Mouse (Mus musculus) heart, adult 8-10 months (tissue): Measurements from ENCODE around the gene Gm20388. TPM values are rescaled to one million over a fixed set of nuclear protein-coding genes. Genes with fewer than 3 reads are reported as not detected.
A peak's percentile ranks its signal among the peaks of the same experiment; 100 is the strongest.

ENCODE experiments used
- DNase-seq: peaks from one replicate; pipeline ENCODE4 v3.0.0; 2022; ENCODE audit warnings: low spot score
- total RNA-seq, 4 experiments: library from RNA; stranded (reverse); gene quantifications; 2 replicates each; pipeline ENCODE4 v1.2.4; 2022

Gm20388 gene
- total RNA-seq, 4 experiments from 2014 or later, result 4.2 to 6.7 TPM; not detected in 2

DNA sequence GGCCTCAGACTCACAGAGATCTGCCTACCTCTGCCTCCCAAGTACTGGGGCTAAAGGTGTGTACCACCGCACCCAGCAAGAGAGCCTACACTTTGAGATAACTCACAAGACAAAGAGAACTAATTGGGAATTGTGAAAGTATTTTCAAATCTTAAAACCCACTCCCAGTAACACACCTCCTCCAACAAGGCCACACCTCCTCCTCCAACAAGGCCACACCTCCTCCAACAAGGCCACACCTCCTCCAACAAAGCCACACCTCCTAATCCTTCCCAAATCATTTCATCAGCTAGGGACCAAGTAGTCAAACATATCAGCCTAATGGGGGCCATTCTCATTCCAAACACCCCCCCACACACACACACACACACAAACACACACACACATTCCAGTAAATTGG is 3863.8 kb downstream of the Gm20388 start:
- DNase-seq, result no peak

DNA sequence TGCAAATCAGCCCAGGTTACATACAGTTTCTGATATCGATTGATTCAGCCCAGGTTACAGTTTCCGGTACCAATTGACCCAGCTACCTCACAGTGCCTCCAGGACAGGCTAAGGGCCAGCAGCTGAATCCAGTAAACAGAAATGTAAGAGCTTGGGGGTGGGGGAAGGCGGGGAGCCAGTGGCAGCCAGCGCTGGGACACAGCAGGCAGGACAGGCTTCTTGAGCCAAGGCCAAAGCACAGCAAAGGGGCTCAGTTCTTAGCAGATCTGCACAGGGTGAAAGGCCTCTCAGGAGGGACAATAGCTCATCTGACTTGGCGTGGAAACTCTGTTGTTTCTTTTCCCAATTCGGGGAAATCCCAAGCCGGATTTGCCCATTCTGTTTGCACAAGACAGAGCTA is 3866.7 kb downstream of the Gm20388 start:
- no peak for DNase-seq

DNA sequence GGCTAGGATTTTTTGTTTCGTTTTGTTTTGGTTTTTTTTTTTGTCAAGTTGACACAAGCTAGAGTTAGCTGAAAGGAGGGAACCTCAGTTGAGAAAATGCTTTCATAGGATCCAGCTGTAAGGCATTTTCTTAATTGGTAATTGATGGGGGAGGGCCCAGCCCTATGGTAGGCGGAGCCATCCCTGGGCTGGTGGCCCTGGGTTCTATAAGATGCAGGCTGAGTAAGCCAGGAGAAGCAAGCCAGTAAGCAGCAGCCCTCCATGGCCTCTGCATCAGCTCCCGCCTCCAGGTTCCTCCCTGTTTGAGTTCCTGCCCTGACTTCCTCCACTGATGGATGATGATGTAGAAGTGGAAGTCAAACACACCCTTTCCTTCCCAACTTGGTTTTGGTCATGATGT is 3869.8 kb downstream of the Gm20388 start:
- no peak for DNase-seq

DNA sequence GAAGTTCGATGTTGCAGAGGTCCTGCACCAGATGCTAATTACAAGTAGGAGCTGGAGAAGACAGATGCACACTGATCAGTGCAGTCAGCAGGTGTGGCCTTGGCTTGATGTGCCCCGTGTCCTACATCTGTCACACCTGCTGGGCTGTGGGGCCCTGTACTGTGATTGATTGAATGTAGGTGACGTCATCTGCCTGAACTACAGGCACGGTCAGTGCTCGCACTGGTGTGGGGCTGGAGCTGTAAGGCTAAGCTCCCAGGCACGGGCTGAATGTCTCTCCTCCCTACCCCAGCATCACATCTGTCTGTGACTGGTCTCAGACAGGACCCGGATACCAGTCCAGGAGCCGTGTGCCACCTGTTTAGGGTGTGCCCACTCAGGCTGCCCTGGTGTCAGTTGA is 3870.6 kb downstream of the Gm20388 start:
- DNase-seq, result no peak

DNA sequence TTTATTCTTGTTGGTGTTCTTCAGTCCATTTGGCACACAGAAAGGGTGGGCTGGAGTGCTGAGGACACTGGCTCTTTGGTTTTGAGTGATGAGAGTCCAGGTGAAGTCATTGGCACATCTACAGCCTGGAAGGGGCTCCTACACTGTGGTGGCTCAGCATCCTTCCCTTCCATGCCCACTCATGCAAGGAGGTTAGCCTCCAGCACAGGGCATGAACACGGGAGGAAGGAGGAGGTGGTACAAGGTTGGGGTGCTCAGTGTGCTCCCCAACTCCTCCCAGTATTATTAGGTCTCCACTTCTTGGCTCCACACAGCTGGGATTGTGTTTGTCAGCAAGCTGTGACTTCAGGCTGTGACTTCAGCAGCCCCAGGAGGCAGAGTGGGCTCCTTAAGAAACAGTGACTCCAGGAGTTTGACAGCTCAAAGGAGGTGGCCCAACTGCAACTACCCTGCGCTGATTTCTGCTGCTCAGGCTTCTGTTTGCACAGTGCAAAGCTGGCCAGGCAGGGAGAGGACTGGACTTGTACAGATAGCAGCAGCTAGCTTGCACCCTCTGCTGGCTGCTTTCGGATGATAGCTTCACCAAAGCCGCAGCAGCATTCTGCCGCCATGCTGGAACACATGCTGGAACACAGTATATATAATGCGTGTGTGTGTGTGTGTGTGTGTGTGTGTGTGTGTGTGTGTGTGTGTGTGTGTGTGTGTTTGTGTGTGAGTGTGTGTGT is 3873.0 kb downstream of the Gm20388 start:
- peak; percentile 64 for DNase-seq

DNA sequence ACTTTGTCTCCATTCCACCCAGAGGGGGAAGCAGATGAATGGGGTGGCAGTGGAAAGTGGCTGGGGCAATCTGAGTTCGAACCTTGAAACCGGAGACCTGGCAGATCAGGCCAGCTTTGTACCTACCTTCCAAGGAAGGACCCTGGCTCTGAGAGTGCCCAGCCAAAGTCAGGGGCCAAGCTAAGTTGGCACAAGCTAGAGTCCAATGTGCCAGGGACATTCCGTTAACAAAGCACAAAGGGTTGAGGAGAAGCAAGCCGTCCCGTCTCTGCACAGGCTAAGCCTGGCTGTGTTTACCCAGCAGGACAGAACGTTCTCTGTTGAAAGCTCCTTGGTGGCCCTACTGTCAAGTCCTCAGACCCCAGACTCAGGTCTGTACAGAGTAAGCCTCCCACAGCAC is 3875.5 kb downstream of the Gm20388 start:
- DNase-seq, result peak; percentile 62

DNA sequence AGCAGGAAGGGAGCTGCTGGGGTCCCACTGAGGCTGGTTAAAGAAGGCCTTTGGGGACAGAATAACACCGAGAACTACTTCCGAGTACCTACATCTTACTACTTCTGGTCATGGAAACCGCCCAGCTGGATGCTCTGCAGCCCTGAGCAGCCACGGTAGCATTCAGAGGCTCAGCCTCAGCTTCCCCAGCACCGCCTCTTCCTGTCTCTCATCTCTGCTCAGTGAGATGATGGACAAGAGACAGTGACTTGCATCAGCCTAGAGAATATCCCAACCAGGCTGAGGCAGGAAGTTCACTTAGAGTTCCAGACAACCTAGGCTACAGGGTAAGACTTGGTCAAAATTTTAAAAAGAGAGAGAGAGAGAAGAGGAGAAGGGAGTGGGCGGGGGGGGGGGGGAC is 3876.0 kb downstream of the Gm20388 start:
- DNase-seq, result no peak

DNA sequence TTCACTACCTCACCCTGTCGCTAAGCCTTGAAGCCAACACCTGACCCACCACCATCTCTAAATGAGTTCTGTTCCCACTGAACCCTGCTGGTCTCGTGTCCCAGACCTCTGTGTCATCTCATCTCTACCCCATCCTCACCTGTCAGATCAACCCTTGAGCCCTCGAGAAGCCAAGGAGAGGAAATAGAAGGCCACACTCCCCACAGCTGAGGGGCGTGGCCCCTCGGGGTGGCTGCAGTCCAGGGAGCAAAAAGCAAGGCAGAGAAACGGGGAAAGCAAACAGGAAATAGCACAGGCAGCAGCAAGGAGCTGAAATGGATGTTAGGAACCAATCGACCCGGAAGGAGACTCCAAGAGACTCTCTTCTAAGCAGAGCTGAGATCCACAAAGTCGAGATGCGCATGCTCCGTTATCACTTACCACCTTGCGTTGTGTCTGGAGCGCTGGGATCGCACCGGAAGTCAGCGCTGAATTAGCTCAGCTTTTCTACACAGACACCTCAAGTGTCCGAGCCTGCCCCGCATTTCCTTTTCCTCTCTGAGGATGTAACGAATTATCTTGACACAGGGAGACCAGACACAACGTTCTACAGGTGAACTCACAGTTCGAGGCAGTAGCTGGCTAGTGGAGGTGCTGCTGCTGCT is 3876.7 kb downstream of the Gm20388 start:
- no peak for DNase-seq

DNA sequence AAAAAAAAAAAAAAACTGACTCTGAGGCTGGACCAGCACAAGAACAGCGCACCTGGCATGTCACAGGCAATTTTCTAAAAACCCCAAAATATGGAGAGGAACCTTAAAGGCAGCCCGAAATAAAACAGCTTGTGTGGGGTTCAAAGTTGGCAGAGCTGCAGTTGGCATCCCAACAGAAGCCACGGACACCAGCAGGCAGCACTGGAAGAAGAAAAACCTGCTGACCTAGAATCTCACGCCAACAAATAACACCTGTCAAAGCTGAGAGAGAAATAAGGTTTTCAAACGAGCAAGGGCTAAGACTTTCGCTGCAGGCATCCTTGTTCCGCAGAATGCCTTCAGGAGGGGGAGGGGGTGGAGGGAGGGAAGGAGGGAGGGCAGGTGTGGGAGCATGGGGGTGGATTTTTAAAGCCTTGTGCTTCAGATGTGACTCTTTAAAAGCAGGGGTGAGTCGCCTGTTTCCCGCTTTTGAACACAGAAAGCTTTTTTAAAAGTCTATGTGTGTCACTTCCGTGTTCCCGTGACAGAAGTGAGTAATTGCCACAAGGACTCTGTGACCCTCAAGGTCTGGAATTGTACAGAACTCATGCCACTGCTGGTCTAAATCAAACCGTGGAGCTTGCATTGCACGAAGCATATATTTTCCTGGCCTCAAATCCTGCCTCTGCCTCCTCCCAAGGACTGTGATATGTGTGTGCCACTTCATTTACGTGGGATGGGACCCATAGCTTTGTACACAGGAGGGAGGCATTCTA is 3878.0 kb downstream of the Gm20388 start:
- DNase-seq, result no peak

DNA sequence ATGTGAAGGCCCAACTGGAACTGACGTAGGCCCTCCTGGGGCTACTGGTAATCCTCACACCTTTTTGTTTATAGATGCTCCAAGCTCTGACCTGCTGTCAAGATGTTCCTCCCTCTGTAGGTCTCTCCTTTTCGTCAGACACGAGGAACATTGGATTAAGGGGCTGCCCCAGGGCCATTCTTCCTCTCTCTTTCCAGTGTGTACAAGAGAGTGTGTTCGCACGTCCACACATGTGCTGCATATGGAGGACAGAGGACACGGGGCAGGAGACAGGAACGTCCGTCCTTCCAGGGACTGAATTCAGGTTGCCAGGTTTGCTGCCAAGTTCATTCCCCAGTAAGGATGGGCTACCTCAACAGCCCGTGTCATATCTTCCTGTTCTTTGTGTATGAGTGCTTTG is 3878.8 kb downstream of the Gm20388 start:
- no peak for DNase-seq

DNA sequence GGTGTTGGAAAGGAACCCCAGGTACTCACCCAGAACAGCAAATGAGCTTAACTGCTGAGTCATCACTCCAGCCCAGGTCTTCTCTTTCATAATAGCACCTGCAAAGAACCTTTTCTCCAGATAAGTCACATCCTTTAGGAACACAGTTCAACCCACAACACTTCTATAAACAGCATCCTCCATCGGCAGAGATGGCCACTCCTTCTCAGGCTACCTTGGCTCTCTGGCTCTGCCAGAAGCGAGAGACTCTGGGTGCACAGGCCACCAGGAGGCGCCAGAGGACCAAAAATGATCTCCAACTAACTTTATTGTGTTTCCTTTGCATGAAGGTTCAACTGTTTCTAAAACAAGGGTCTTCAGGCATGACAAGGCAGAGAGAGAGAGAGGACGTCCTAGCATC is 3879.3 kb downstream of the Gm20388 start:
- DNase-seq, result peak; percentile 83

DNA sequence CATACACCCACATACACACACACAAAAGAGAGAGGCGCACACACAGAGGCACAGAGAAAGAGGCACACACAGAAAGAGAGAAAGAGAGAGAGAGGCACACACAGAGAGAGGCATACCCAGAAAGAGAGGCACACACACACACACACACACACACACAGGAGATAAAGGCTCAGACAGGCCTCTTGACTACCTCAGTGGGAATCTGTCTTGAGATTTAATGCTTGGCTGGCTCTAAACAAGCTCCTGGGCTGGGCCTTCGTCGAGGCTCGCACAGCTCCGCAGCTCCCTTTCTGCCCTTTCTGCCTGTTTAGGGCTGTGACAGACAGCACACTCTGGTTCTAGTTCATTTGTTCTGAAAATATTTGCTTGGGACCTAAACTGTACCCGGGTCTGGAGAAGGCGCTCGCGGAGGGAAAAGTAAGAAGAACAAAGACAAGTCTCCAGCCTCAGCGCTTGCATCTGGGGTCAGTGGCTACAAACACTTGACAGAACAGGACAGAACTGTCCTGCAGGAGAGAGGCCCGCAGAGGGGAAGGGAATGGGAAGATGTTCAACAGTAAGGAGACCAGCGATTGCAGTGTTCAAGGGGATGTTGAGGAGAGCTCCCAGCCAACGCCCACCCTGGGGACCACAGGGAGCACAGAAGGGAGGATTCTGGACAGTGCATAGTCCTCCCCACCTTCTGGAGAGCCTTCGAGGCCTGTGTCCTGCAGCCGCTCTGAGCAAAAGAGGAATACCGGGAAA is 3880.6 kb downstream of the Gm20388 start:
- DNase-seq, result no peak

DNA sequence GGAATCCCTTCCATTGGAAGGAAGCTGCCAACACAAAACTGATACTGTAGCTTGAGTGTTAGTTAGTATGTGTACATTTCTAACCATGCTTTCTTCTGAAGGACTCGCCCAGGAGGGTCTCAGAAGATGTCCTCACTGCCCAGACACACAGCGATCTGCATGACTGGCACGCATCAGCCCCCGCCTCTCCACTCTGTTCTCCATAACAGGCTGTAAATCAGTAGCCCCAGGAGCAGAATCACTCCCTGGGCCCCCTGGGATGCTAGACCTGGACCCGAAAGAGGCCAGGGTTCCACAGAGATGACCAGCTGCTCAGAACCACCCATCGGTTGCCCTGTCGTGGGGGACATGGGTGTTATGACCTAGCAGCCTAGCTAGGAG is 3881.2 kb downstream of the Gm20388 start:
- no peak for DNase-seq

DNA sequence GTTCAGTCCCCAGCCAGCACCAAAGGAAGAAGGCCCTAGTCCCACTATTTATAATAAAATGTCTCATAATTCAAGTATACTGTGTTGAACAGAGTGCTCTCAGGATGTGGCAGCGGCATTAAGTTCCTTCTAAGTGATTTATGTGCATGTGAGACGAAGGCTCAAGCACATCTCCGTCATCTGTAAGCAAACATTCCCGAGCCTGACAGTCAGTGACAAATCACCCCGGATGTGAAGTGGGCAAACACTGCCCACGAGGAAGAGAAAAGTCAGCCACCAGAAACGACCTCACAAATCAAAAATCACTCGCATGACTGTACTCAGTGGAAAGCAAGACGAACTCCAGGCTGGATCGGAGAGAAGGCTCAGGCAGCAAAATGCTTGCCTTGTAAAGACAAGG is 3883.3 kb downstream of the Gm20388 start:
- DNase-seq, result no peak

DNA sequence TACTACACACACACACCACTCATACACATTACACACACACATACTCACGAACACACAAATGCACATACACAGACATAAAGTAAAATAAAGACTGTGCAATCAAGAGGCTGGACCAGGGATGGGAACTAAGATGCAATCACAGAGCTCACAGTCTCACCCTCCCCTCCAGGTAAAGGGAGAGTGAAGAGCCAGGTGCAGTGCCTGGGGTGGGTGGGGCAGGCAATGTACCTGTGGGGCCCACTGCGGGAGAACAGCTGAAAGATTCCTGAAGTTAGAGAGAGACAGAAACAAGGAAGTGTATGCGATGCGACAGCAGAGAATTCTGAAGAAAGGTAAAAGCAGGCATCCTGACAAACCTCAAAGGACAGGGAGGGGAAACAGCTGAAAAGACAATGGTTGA is 3884.1 kb downstream of the Gm20388 start:
- DNase-seq, result no peak

DNA sequence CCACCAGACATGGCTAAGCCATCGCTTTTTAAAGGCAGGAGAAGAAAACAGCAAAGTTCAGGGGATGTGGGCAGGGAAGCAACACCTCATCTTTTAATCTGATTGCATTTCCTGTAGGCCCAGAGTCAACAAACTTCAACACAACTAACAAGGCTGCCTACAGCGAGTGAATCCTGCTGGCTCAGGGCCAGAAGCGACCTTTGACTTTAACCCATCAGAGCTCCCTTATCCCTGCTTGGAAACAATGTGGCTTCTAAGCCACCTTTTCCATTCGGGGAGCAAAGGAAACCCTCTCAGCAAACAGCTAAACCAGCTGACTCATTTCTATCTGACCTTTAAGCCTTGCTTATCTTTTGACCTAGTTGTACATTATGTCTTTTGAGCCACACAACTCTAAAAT is 3886.1 kb downstream of the Gm20388 start:
- DNase-seq, result no peak

DNA sequence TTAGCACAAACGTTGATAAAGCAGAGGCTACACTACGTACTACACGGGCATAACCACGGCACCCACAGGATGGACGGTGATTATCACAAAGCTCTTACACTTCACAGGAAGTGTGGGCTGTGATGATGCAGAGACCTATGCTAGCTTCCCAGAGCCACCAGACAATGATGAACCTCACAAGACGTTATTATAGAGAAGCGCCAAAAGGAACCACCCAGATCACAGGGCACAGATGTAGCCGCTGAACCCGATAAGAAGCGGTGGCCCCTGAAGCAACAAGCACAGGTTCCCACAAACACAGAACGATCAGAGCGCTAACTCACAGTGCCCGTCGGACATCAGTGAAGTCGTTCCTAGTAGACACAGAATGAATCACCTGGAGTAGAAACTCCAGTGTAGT is 3887.3 kb downstream of the Gm20388 start:
- no peak for DNase-seq

DNA sequence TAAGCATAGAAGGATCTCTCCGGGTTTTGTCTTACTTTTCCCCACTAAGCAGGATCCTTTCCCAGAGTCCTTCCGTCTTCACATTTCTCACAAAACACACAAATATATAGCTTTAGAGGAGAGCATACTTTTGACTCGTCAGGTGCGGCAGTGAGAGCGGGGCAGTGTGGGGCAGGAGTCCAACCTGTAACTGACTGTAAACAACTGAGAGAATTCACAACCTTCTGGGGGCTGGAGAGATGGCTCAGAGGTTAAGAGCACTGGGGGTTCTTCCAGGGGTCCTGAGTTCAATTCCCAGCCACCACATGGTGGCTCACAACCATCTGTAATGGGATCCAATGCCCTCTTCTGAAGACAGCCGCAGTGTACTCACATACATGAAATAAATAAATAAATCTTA is 3888.8 kb downstream of the Gm20388 start:
- no peak for DNase-seq

DNA sequence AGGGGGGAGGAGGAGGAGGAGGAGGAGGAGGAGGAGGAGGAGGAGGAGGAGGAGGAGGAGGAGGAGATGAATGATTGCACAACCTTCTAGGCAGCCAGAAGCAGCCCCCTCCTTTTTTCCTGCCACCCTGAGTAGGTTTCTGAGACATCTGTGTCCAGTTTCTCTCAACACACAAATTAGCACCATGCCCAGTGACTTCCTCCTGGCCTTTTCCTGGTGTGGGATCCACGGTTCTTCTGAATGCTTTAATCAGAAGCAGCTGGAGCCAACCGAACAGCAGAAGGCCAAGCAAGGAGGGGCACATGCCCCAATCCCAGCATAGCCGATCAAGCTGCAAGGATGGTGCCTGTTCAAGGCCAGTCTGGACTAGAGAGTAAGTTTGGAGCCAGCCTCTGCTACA is 3889.2 kb downstream of the Gm20388 start:
- no peak for DNase-seq

DNA sequence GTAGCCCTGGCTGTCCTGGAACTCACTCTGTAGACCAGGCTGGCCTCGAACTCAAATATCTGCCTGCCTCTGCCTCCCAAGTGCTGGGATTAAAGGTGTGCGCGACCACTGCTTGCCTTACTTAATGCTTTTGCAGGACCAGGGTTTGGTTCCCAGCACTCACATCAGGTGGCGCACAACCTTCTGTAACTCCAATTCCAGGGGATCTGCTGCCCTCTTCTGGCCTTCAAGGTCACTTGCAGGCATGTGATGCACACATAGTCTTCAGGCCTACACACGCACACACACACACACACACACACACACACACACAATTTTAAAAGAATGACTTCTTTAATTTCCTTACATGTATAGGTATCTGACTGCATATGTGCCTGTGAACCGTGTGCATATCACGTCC is 3890.2 kb downstream of the Gm20388 start:
- DNase-seq, result no peak

DNA sequence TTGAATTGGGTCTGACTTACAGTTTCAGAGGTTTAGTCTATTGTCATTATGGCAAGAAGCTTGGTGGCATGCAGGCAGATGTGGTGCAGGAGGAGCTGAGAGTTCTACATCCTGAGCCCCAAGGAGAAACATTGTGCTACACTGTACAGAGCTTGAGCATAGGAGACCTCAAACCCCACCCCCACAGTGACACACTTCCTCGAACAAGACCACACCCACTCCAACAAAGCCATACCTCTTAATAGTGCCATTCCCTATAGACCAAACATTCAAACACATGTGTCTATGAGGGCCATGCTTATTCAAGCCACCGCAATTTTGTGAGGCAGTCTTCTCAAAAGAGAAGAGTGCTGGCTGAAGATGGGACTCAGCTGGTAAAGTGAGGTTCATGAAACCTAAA is 3890.9 kb downstream of the Gm20388 start:
- no peak for DNase-seq

DNA sequence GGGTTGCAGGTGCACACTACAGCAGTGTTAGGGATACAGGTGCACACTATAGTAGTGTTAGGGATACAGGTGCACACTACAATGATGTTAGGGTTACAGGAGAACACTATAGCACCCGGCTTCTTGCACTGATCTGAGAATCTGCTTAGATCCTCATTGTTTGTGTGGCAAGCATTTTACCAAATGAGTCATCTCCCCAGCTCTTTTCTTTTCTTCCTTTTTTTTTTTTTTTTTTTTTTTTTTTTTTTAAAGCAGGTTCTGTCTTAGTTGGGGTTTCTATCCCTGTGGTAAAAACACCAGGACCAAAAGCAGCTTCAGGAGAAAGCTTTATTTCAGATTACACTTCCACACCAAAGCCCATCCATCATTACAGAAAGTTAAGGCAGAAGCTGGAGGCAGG is 3893.0 kb downstream of the Gm20388 start:
- DNase-seq, result no peak
